Mouse (Mus musculus) kidney, embryonic 14.5 days (tissue): ENCODE results near the gene Ipmk. TPM values are rescaled to one million over a fixed set of nuclear protein-coding genes. Genes with fewer than 3 reads are reported as not detected.
A peak's percentile ranks its signal among the peaks of the same experiment; 100 is the strongest.

Experiments used
- ATAC-seq: fragments of 200-750 bp; cut with Nextera tagmentation; 2 replicates; pipeline ENCODE4 v1.8.0; 2017; ENCODE audit warnings: moderate number of reproducible peaks, mild to moderate bottlenecking, moderate TSS enrichment, moderate library complexity; ENCODE audit not compliant: low FRiP score, low TSS enrichment
- H3K27ac ChIP-seq: fragments of 300-500 bp; sonication (generic); 2 replicates; pipeline ENCODE4 v1.5.1; 2014; ENCODE audit warnings: low read depth, mild to moderate bottlenecking, low read length, moderate library complexity, mixed read lengths
- H3K27me3 ChIP-seq: fragments of 300-500 bp; sonication (generic); 2 replicates; pipeline ENCODE4 v1.6.1; 2014; ENCODE audit warnings: mild to moderate bottlenecking, low read length; ENCODE audit not compliant: control insufficient read depth, insufficient read depth
- H3K36me3 ChIP-seq: fragments of 300-500 bp; sonication (generic); 2 replicates; pipeline ENCODE4 v1.6.1; 2014; ENCODE audit warnings: low read length, mixed read lengths; ENCODE audit not compliant: control insufficient read depth, insufficient read depth
- H3K4me1 ChIP-seq: fragments of 300-500 bp; sonication (generic); 2 replicates; pipeline ENCODE4 v1.6.1; 2014; ENCODE audit warnings: low read length, mixed read lengths; ENCODE audit not compliant: control insufficient read depth, insufficient read depth
- H3K4me2 ChIP-seq: fragments of 300-500 bp; sonication (generic); replicated peaks from 2 replicates; pipeline ENCODE4 v1.6.1; 2014; ENCODE audit warnings: low read depth, mild to moderate bottlenecking, low read length
- H3K4me3 ChIP-seq: fragments of 300-500 bp; sonication (generic); 2 replicates; pipeline ENCODE4 v1.5.1; 2014; ENCODE audit warnings: mild to moderate bottlenecking, low read length
- H3K9ac ChIP-seq: fragments of 300-500 bp; sonication (generic); 2 replicates; pipeline ENCODE4 v1.6.1; 2014; ENCODE audit warnings: low read depth, mild to moderate bottlenecking, low read length, moderate library complexity
- H3K9me3 ChIP-seq: fragments of 300-500 bp; sonication (generic); 2 replicates; pipeline ENCODE4 v1.6.1; 2016; ENCODE audit warnings: low read length; ENCODE audit not compliant: control insufficient read depth
- WGBS: fragments of 180-500 bp; shearing (Covaris S2); extraction: QIAGEN DNeasy Blood & Tissue Kit; methylation state at CpG from one replicate; pipeline ENCODE4 v1.1.7; 2014; 5-methylcytosine and 5-hydroxymethylcytosine counted together
- polyA plus RNA-seq: library from polyadenylated mRNA; unstranded; fragments of >200 nt; fragmentation: Nextera tagmentation; extraction: Ambion mirVana; gene quantifications from 2 replicates; pipeline ENCODE4 v1.2.1, GENCODE M21; 2014

Gene Ipmk
- polyA plus RNA-seq: 10.5 and 22.0 TPM in 2 replicates

GRCm38 (mm10) chr10:71347509-71347949, at the start of gene Ipmk:
TSS of gene Ipmk (plus strand) at chr10:71347763.
- under 1% methylated on average over 31 of the region's 49 CpGs for WGBS
- peak; percentile 94 for ATAC-seq
- H3K4me3 ChIP-seq: peak within 1 kb of the TSS; percentile 89
- peak within 1 kb of the TSS; percentile 89 for H3K4me2 ChIP-seq
- H3K4me1 ChIP-seq: peaks cover 17% of the 10 kb centered on the region; the same call in 1 of the 2 replicates
- no peaks in the 10 kb centered on the region for H3K9me3 ChIP-seq
- H3K27ac ChIP-seq: peak within 1 kb of the TSS; percentile 71
- no peaks in the 10 kb centered on the region for H3K27me3 ChIP-seq
- peak within 1 kb of the TSS; percentile 84 for H3K9ac ChIP-seq
- no peaks in the 10 kb centered on the region; the same call in 1 of the 2 replicates for H3K36me3 ChIP-seq

- H3K27me3 ChIP-seq: no peaks in the 10 kb centered on the region
- H3K9me3 ChIP-seq: no peaks in the 10 kb centered on the region
- H3K36me3 ChIP-seq: no peaks in the 10 kb centered on the region
- no peaks in the 10 kb centered on the region for H3K4me1 ChIP-seq
- H3K4me2 ChIP-seq: no peak overlapping the region
- WGBS: 87% methylated on average over 16 of the region's 16 CpGs
- no peak overlapping the region for H3K4me3 ChIP-seq
- ATAC-seq: no peak
- H3K27ac ChIP-seq: no peak overlapping the region
- no peak overlapping the region for H3K9ac ChIP-seq
Observed at GRCm38 (mm10) chr10:71300161-71300560, 47.4 kb upstream of the Ipmk start.

- 23% methylated on average over 5 of the region's 5 CpGs for WGBS
- no peak overlapping the region for H3K4me2 ChIP-seq
- H3K36me3 ChIP-seq: no peaks in the 10 kb centered on the region
- no peaks in the 10 kb centered on the region for H3K27me3 ChIP-seq
- no peak overlapping the region for H3K4me3 ChIP-seq
- no peak overlapping the region for H3K9ac ChIP-seq
- no peak overlapping the region for H3K27ac ChIP-seq
- peak; percentile 56; the same call in 1 of the 2 replicates for ATAC-seq
- no peaks in the 10 kb centered on the region for H3K4me1 ChIP-seq
- H3K9me3 ChIP-seq: no peaks in the 10 kb centered on the region
Observed at GRCm38 (mm10) chr10:71302490-71302889, 45.1 kb upstream of the Ipmk start.

GRCm38 (mm10) chr10:71306190-71306589, 41.4 kb upstream of the Ipmk start:
- Histone ChIP-seq H3K27ac (no peak overlapping the region), H3K9ac (no peak overlapping the region), H3K9me3 (no peaks in the 10 kb centered on the region), H3K27me3 (no peaks in the 10 kb centered on the region), H3K4me1 (no peaks in the 10 kb centered on the region), H3K36me3 (no peaks in the 10 kb centered on the region), H3K4me3 (no peak overlapping the region), H3K4me2 (peak overlapping the region; percentile 12; the same call in 1 of the 2 replicates)
- WGBS: 21% methylated on average over 6 of the region's 6 CpGs
- no peak for ATAC-seq

GRCm38 (mm10) chr10:71306759-71307158, 40.8 kb upstream of the Ipmk start:
- no peak overlapping the region for H3K27ac ChIP-seq
- H3K4me1 ChIP-seq: no peaks in the 10 kb centered on the region
- no peak overlapping the region for H3K9ac ChIP-seq
- no peak overlapping the region for H3K4me2 ChIP-seq
- ATAC-seq: no peak
- H3K27me3 ChIP-seq: no peaks in the 10 kb centered on the region
- no peaks in the 10 kb centered on the region for H3K36me3 ChIP-seq
- WGBS: 74% methylated on average over 6 of the region's 6 CpGs
- no peaks in the 10 kb centered on the region for H3K9me3 ChIP-seq
- H3K4me3 ChIP-seq: no peak overlapping the region

- Histone ChIP-seq H3K36me3 (no peaks in the 10 kb centered on the region), H3K27ac (no peak overlapping the region), H3K4me1 (no peaks in the 10 kb centered on the region), H3K9me3 (no peaks in the 10 kb centered on the region), H3K4me3 (no peak overlapping the region), H3K9ac (no peak overlapping the region), H3K27me3 (no peaks in the 10 kb centered on the region), H3K4me2 (no peak overlapping the region)
- ATAC-seq: no peak
- 90% methylated on average over 5 of the region's 5 CpGs for WGBS
Observed at GRCm38 (mm10) chr10:71308199-71308598, 39.4 kb upstream of the Ipmk start.

- Histone ChIP-seq H3K4me1 (no peaks in the 10 kb centered on the region), H3K27me3 (no peaks in the 10 kb centered on the region), H3K4me2 (no peak overlapping the region), H3K27ac (no peak overlapping the region), H3K36me3 (no peaks in the 10 kb centered on the region), H3K9ac (no peak overlapping the region), H3K4me3 (no peak overlapping the region), H3K9me3 (no peaks in the 10 kb centered on the region)
- ATAC-seq: no peak
- 68% methylated on average over 3 of the region's 3 CpGs for WGBS
Observed at GRCm38 (mm10) chr10:71310288-71310687, 37.3 kb upstream of the Ipmk start.

GRCm38 (mm10) chr10:71314596-71314995, 33.0 kb upstream of the Ipmk start:
- no peak overlapping the region for H3K4me3 ChIP-seq
- no peaks in the 10 kb centered on the region for H3K9me3 ChIP-seq
- no peaks in the 10 kb centered on the region for H3K4me1 ChIP-seq
- no peak for ATAC-seq
- H3K27me3 ChIP-seq: no peaks in the 10 kb centered on the region
- H3K4me2 ChIP-seq: no peak overlapping the region
- no peaks in the 10 kb centered on the region for H3K36me3 ChIP-seq
- 62% methylated on average over 3 of the region's 3 CpGs for WGBS
- no peak overlapping the region for H3K9ac ChIP-seq
- no peak overlapping the region for H3K27ac ChIP-seq

- no peak overlapping the region for H3K9ac ChIP-seq
- WGBS: 86% methylated on average over 11 of the region's 11 CpGs
- ATAC-seq: no peak
- no peaks in the 10 kb centered on the region for H3K9me3 ChIP-seq
- H3K4me2 ChIP-seq: no peak overlapping the region
- no peaks in the 10 kb centered on the region for H3K27me3 ChIP-seq
- no peak overlapping the region for H3K27ac ChIP-seq
- H3K4me3 ChIP-seq: no peak overlapping the region
- no peaks in the 10 kb centered on the region for H3K4me1 ChIP-seq
- no peaks in the 10 kb centered on the region for H3K36me3 ChIP-seq
Observed at GRCm38 (mm10) chr10:71316056-71316455, 31.5 kb upstream of the Ipmk start.
